Mouse (Mus musculus): ENCODE data around the gene Ddit4.

Ddit4 gene

GRCm38 (mm10) chr10:59918111-59918510 lies 33.5 kb downstream of the Ddit4 start:
- no peak for DNase-seq (ENCODE audit: low spot score in 2 of 2)

- DNase-seq (ENCODE audit: low spot score in 2 of 2): no peak
These were observed 35.0 kb downstream of the Ddit4 start for GRCm38 (mm10) chr10:59916649-59917048.

GRCm38 (mm10) chr10:59916159-59916558 lies 35.5 kb downstream of the Ddit4 start:
- DNase-seq (ENCODE audit: low spot score in 2 of 2): no peak

- DNase-seq (ENCODE audit: low spot score in 2 of 2): no peak
These were observed 36.3 kb downstream of the Ddit4 start for GRCm38 (mm10) chr10:59915196-59915962.

GRCm38 (mm10) chr10:59911561-59912198 lies 40.0 kb downstream of the Ddit4 start:
- no peak for DNase-seq (ENCODE audit: low spot score in 2 of 2)

- DNase-seq (ENCODE audit: low spot score in 2 of 2): no peak
These were observed 40.5 kb downstream of the Ddit4 start for GRCm38 (mm10) chr10:59911091-59911490.

GRCm38 (mm10) chr10:59909357-59909847 lies 42.2 kb downstream of the Ddit4 start:
- DNase-seq (ENCODE audit: low spot score in 2 of 2): no peak

- no peak for DNase-seq (ENCODE audit: low spot score in 2 of 2)
These were observed 42.8 kb downstream of the Ddit4 start for GRCm38 (mm10) chr10:59908776-59909315.

- DNase-seq (ENCODE audit: low spot score in 2 of 2): no peak
These were observed 43.8 kb downstream of the Ddit4 start for GRCm38 (mm10) chr10:59907695-59908299.

- DNase-seq (ENCODE audit: low spot score in 2 of 2): no peak
These were observed 44.5 kb downstream of the Ddit4 start for GRCm38 (mm10) chr10:59907080-59907609.

- DNase-seq (ENCODE audit: low spot score in 2 of 2): no peak
These were observed 48.5 kb downstream of the Ddit4 start for GRCm38 (mm10) chr10:59903170-59903569.

- no peak for DNase-seq (ENCODE audit: low spot score in 2 of 2)
These were observed 49.0 kb downstream of the Ddit4 start for GRCm38 (mm10) chr10:59902606-59902990.

- DNase-seq (ENCODE audit: low spot score in 2 of 2): no peak
These were observed 49.5 kb downstream of the Ddit4 start for GRCm38 (mm10) chr10:59901986-59902605.

- DNase-seq (ENCODE audit: low spot score in 2 of 2): no peak
These were observed 50.2 kb downstream of the Ddit4 start for GRCm38 (mm10) chr10:59901463-59901862.

GRCm38 (mm10) chr10:59900939-59901338 lies 50.7 kb downstream of the Ddit4 start:
- no peak for DNase-seq (ENCODE audit: low spot score in 2 of 2)

GRCm38 (mm10) chr10:59900174-59900435 lies 51.5 kb downstream of the Ddit4 start:
- DNase-seq (ENCODE audit: low spot score in 2 of 2): no peak
